Mouse (Mus musculus) kidney, adult 2 months (tissue): ENCODE results near the gene Nkiras1.

Experiments
- CTCF ChIP-seq: fragments of 200-500 bp; conservative IDR thresholded peaks from 2 replicates; pipeline ENCODE4 v1.5.1; 2011; ENCODE audit warnings: low read depth, mild to moderate bottlenecking, control low read depth, low read length, moderate library complexity, mixed read lengths; ENCODE audit not compliant: insufficient read depth, insufficient read length
- POLR2A ChIP-seq: fragments of 200-500 bp; IDR thresholded peaks from one replicate; pipeline ENCODE4 v1.6.1; 2011; ENCODE audit warnings: low read depth, low read length, control low read depth

DNA sequence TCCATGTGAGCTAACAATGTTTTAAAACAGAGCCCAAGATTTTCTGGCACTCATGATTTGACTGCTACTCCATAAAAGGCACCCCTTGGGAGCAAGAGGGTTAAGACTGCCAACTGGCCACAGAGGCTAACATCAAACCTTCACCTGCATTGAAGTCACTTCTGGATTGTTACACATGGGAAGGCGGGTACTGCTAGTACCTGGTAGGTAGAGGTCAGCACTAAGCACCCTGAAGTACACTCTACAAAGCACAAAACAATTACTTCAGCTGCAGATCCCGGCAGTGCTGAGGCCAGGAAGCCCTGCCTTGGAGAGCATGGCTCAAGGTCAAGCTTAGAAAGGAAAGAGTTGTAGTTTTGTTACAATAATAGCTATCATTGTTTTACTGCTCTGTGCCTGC lies 16.5 kb downstream of the Nkiras1 start:
- TF ChIP-seq CTCF = no peak
- no peak for TF ChIP-seq POLR2A
